Mouse (Mus musculus): ENCODE measurements around the gene Fam71d. TPM values are rescaled to one million over a fixed set of nuclear protein-coding genes. Genes with fewer than 3 reads are reported as not detected.

Gene Fam71d
- polyA plus RNA-seq, 1 experiment: 3.4 TPM

DNA sequence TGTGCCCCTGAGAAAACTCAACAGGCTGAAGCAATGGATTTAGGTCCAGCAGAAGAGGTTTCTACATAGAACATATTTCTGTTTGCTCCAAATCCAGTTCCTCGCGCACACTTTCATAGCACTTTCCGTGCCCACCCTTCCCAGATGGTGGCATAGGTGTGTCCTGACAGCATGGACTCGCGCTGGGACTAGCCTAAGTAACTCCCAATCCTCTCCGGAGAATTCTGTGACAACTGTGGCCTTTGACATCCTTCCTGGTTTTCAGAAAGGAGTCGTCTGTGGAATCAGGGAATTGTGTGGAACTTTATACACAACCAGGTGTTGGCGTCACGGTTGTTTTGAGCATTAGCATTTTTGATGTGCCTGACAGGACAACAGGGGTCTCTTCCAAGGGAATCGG, 56.8 kb downstream of the Fam71d start:
- peak overlapping the region; percentile 73 for H3K27ac ChIP-seq (ENCODE audit: control insufficient read depth, insufficient read depth, low read depth, low read length, poor library complexity)
- WGBS: under 1% methylated on average over 10 of the region's 10 CpGs
- H3K4me3 ChIP-seq (replicated peaks; ENCODE audit: control insufficient read depth, low read depth, low read length): peak overlapping the region; percentile 92
- H3K4me1 ChIP-seq (ENCODE audit: control insufficient read depth, insufficient read depth, low read length): no peaks in the 10 kb centered on the region; the same call in 1 of the 2 replicates
- no peak for TF ChIP-seq CTCF (IDR thresholded peaks at IDR 0.05; ENCODE audit: control insufficient read depth, insufficient read depth, low read length)
- no peak for TF ChIP-seq POLR2A (IDR thresholded peaks at IDR 0.05; ENCODE audit: borderline replicate concordance, control insufficient read depth, low read depth, low read length)

DNA sequence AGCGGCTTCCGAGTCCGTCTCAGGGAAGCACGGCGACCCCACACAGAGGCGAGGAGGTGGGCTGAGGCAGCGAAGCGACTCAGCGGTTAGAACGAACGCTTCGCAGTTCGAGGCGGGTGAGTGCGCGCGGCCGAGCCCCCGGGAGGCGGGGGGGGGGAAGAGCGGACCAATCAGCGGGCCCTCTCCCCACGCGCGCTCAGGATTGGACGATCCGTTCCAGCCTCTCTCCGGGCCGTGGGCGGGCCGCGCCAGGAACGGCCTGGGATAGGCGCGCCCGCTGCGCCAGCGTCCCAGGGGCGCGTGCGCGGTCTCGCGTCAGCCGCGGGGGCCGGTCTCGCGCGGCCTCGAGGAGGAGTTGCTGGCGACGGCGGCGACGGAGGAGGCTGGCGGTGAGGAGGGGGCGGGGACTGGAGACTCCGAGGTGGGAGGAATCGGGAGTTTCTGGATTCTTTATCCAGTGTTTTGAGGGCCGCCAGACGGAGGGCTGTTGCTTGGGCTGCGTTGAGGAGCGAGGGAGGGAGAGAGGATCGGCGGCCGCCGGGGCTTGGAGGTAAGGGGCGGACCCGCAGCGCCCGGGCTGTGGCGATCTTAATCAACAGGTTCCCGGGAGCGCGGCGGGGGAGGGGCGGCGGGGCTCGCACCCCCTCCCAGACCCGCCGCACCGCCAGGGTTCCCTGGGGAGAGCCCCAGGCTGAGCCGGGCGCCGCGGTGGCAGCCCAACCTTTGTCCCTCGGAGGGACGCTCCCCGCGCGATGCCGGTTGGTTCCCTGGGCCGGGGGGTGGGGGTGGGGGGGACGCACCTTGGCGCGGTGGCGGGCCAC, 57.4 kb downstream of the Fam71d start, which contains the start of gene Mpp5:
Mpp5 (plus strand) TSS at position 351 of the 821 bp plus-strand sequence.
- no peaks in the 10 kb centered on the region; the same call in 1 of the 2 replicates for H3K4me1 ChIP-seq (ENCODE audit: control insufficient read depth, insufficient read depth, low read length)
- peak within 1 kb of the TSS; percentile 92 for H3K4me3 ChIP-seq (replicated peaks; ENCODE audit: control insufficient read depth, low read depth, low read length)
- TF ChIP-seq CTCF (IDR thresholded peaks at IDR 0.05; ENCODE audit: control insufficient read depth, insufficient read depth, low read length): no peak
- TF ChIP-seq POLR2A (IDR thresholded peaks at IDR 0.05; ENCODE audit: borderline replicate concordance, control insufficient read depth, low read depth, low read length): peak; percentile 32; the same call in 1 of the 2 replicates
- under 1% methylated on average over 85 of the region's 98 CpGs for WGBS
- peak within 1 kb of the TSS; percentile 77 for H3K27ac ChIP-seq (ENCODE audit: control insufficient read depth, insufficient read depth, low read depth, low read length, poor library complexity)

DNA sequence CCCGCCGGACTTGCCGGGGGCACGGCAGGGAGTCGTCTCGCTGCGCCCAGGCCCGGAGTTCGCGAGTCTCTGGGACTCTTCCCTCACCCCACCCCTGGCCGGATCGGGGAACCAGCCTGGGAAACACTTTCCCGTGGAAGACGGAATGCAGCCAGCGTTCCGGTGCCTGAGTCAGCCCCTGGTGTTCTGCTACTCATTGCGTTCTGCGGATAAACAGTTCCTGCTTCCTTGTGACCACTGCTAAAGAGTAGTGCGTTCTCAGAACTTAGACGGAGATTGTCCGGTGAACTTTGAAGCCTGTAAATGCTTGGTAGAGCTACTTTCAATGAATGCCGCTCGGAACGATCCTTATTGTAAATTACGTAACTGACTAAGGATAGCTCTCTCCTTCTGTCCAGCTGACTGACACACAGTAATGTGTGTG, 58.1 kb downstream of the Fam71d start:
- Histone ChIP-seq H3K4me1 (ENCODE audit: control insufficient read depth, insufficient read depth, low read length) (no peaks in the 10 kb centered on the region; the same call in 1 of the 2 replicates), H3K27ac (ENCODE audit: control insufficient read depth, insufficient read depth, low read depth, low read length, poor library complexity) (peak overlapping the region; percentile 77), H3K4me3 (replicated peaks; ENCODE audit: control insufficient read depth, low read depth, low read length) (peak overlapping the region; percentile 90)
- 1% methylated on average over 25 of the region's 25 CpGs for WGBS
- TF ChIP-seq CTCF (IDR thresholded peaks at IDR 0.05; ENCODE audit: control insufficient read depth, insufficient read depth, low read length) (no peak), POLR2A (IDR thresholded peaks at IDR 0.05; ENCODE audit: borderline replicate concordance, control insufficient read depth, low read depth, low read length) (no peak)

DNA sequence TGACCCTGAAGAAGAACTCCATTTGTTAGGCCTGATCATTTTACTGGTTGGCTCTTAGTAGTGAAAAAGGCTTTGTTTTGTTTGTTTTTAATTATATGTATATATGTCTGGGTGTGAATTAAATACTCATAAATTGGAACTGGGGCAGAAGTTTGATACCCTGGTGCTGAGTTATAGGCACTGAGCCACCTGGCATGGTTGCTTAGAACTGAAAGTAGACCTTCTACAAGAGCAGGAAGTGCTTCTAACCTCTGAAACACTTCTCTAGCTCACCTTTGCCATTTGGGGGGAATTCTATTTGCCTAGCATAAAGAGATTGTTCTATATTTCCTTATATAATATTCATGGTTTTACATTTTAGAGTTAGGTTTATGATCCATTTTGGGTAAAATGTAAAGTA, 70.6 kb downstream of the Fam71d start:
- Histone ChIP-seq H3K4me1 (ENCODE audit: control insufficient read depth, insufficient read depth, low read length) (no peaks in the 10 kb centered on the region), H3K27ac (ENCODE audit: control insufficient read depth, insufficient read depth, low read depth, low read length, poor library complexity) (no peak overlapping the region), H3K4me3 (replicated peaks; ENCODE audit: control insufficient read depth, low read depth, low read length) (no peak overlapping the region)
- no peak for TF ChIP-seq CTCF (IDR thresholded peaks at IDR 0.05; ENCODE audit: control insufficient read depth, insufficient read depth, low read length)
- TF ChIP-seq POLR2A (IDR thresholded peaks at IDR 0.05; ENCODE audit: borderline replicate concordance, control insufficient read depth, low read depth, low read length): no peak

DNA sequence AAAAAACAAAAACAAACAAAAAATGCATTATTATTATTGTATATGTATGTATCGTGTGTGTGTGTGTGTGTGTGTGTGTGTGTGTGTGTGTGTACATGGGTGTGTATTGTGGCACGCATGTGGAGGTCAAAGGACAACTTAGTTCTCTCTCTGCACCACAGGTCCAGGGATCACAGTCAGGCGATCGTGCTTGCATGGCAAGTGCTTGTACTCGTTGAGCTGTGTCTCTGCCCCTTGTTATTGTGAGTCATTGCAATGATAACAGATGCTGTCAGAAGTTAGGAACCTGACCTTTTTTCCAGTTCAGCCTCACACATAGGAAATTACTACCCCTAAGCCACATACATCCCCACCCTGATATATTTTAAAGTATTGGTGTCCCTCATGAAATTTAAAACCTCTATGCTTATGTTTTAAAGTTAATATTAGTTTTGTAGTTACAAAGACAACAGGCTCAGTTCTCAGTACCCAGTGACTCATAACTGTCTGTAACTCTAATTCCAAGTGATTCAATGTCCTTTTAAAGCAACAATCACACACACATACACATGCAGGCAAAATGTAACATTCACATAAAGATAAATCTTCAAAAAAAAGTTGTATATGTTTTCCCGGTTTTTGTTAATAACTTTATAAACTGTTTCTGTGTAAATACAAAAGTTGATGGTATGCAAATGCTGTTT, 77.8 kb downstream of the Fam71d start:
- no peaks in the 10 kb centered on the region; the same call in 1 of the 2 replicates for H3K4me1 ChIP-seq (ENCODE audit: control insufficient read depth, insufficient read depth, low read length)
- TF ChIP-seq POLR2A (IDR thresholded peaks at IDR 0.05; ENCODE audit: borderline replicate concordance, control insufficient read depth, low read depth, low read length) (no peak), CTCF (IDR thresholded peaks at IDR 0.05; ENCODE audit: control insufficient read depth, insufficient read depth, low read length) (no peak)
- 82% methylated on average over 6 of the region's 6 CpGs for WGBS
- H3K27ac ChIP-seq (ENCODE audit: control insufficient read depth, insufficient read depth, low read depth, low read length, poor library complexity): no peak overlapping the region
- no peak overlapping the region for H3K4me3 ChIP-seq (replicated peaks; ENCODE audit: control insufficient read depth, low read depth, low read length)

DNA sequence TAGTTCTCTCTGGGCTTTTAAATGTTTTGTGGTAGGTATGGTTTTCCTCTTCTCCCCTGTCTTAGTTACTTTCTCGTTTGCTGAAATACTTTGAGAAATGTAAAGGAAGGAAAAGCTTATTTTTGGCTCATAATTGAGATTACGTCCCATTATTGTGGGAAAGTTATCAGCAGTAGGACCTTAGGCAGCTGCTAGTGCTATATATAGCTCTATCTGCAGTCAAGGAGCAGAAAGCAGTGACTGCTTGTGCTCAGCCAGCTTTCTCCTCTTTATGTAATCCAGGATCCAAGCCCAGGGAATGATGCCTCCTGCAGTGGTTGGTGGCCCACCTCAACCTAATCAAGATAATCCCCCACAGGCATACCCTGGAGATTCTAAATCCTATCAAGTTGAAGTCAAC, 81.9 kb downstream of the Fam71d start:
- Histone ChIP-seq H3K4me1 (ENCODE audit: control insufficient read depth, insufficient read depth, low read length) (no peaks in the 10 kb centered on the region; the same call in 1 of the 2 replicates), H3K27ac (ENCODE audit: control insufficient read depth, insufficient read depth, low read depth, low read length, poor library complexity) (no peak overlapping the region), H3K4me3 (replicated peaks; ENCODE audit: control insufficient read depth, low read depth, low read length) (no peak overlapping the region)
- no peak for TF ChIP-seq POLR2A (IDR thresholded peaks at IDR 0.05; ENCODE audit: borderline replicate concordance, control insufficient read depth, low read depth, low read length)
- TF ChIP-seq CTCF (IDR thresholded peaks at IDR 0.05; ENCODE audit: control insufficient read depth, insufficient read depth, low read length): no peak
- 29% methylated on average over 2 of the region's 2 CpGs for WGBS

DNA sequence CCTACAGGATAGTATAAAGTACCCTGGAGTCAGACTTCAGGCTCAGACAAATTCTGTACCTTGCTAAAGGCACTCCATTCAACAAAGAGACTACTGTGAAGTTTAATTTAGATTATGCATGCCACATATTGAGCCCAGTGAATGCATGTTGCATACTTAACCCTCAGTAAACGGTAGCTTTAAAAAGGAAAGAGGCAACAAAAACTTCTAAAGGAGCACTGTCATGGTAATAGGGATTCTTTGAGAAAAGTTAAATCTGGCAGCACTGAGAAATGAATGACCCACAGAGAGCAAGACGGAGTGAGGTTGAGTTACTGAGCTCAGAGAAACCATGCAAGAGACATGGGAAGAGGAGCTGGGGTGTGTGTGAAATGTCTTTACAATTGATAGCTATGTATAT, 86.6 kb downstream of the Fam71d start:
- TF ChIP-seq CTCF (IDR thresholded peaks at IDR 0.05; ENCODE audit: control insufficient read depth, insufficient read depth, low read length) (no peak), POLR2A (IDR thresholded peaks at IDR 0.05; ENCODE audit: borderline replicate concordance, control insufficient read depth, low read depth, low read length) (no peak)
- WGBS: 78% methylated on average over 2 of the region's 2 CpGs
- Histone ChIP-seq H3K4me3 (replicated peaks; ENCODE audit: control insufficient read depth, low read depth, low read length) (no peak overlapping the region), H3K4me1 (ENCODE audit: control insufficient read depth, insufficient read depth, low read length) (no peaks in the 10 kb centered on the region; the same call in 1 of the 2 replicates), H3K27ac (ENCODE audit: control insufficient read depth, insufficient read depth, low read depth, low read length, poor library complexity) (no peak overlapping the region)

DNA sequence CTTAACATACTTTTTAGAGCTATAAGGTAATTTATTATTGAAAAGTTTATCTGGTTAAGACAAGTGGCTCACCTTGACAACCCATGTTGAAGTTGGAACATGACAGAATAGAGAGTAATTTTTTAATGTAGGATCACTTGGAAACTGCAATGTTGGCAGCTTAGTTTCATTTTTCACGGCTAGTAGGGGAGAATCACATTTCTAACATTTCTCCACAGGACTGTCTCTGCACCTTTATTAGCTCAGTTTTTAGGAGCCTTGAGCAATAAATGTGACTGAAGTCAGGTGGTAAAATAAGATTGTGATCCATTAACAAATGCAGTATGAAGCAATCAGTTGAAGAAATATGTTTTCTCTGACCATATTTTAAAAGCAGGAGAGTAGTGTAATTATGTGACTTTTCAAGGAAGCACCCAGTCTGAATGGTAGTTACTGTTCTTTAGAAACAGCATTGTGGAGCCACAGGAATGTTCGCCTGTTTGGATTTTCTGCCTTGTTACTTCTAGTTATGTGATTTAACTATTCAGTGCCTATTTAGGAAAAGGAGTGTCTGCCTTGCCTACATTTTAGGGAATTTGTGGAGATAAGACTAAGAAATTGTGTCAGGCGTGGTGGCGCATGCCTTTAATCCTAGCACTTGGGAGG, 87.2 kb downstream of the Fam71d start:
- TF ChIP-seq POLR2A (IDR thresholded peaks at IDR 0.05; ENCODE audit: borderline replicate concordance, control insufficient read depth, low read depth, low read length): no peak
- no peak for TF ChIP-seq CTCF (IDR thresholded peaks at IDR 0.05; ENCODE audit: control insufficient read depth, insufficient read depth, low read length)
- WGBS: 76% methylated on average over 4 of the region's 4 CpGs

More for the DNA sequence above, 87.2 kb downstream of the Fam71d start:
- Histone ChIP-seq H3K4me3 (replicated peaks; ENCODE audit: control insufficient read depth, low read depth, low read length) (no peak overlapping the region), H3K27ac (ENCODE audit: control insufficient read depth, insufficient read depth, low read depth, low read length, poor library complexity) (no peak overlapping the region), H3K4me1 (ENCODE audit: control insufficient read depth, insufficient read depth, low read length) (no peaks in the 10 kb centered on the region)

Other genes starting within 250 kb of the Fam71d start
- 4.3 and 9.1 TPM in 2 replicates for gene Mpp5, start 57.4 kb downstream of the Fam71d start, polyA plus RNA-seq (2011; ENCODE audit: insufficient read depth, insufficient read length, low replicate concordance, missing spikeins)
- gene Atp6v1d, start 170.1 kb downstream of the Fam71d start, polyA plus RNA-seq (2011; ENCODE audit: insufficient read depth, insufficient read length, low replicate concordance, missing spikeins): 50.6 and 79.5 TPM in 2 replicates
- 18.7 and 43.2 TPM in 2 replicates for gene Eif2s1, start 170.3 kb downstream of the Fam71d start, polyA plus RNA-seq (2011; ENCODE audit: insufficient read depth, insufficient read length, low replicate concordance, missing spikeins)
- gene Plek2, start 215.4 kb downstream of the Fam71d start, polyA plus RNA-seq (2011; ENCODE audit: insufficient read depth, insufficient read length, low replicate concordance, missing spikeins): 4.1 and 6.2 TPM in 2 replicates